Mouse (Mus musculus): Measurements from ENCODE around the gene Gm42688. TPM values are rescaled to one million over a fixed set of nuclear protein-coding genes. Genes with fewer than 3 reads are reported as not detected.
A peak's percentile ranks its signal among the peaks of the same experiment; 100 is the strongest.

Gene Gm42688
- total and polyA plus RNA-seq, 3 experiments, result 1.2 to 1.6 (median 1.3) TPM

- TF ChIP-seq MYC (IDR thresholded peaks at IDR 0.05; ENCODE audit: low read depth, low read length) (0 out of 2 replicates have a peak, but pooled peaks have one; percentile 6), CHD2 (IDR thresholded peaks at IDR 0.05; ENCODE audit: low read length) (no peak), ZKSCAN1 (IDR thresholded peaks at IDR 0.05; ENCODE audit: borderline replicate concordance, low read depth, low read length) (no peak), SIN3A (IDR thresholded peaks at IDR 0.05; ENCODE audit: low read length) (no peak; the same call in 1 of the 2 replicates), TCF12 (IDR thresholded peaks at IDR 0.05; ENCODE audit: low read depth, low read length) (no peak), CTCF (conservative IDR thresholded peaks at IDR 0.05 in 1 of 2, IDR thresholded peaks at IDR 0.05 in 1 of 2; ENCODE audit: low read depth in 2 of 2, low read length in 2 of 2) (peak in 1 of 2 experiments; percentile 51; a peak in 2 of 4 replicates), PAX5 (IDR thresholded peaks at IDR 0.05; ENCODE audit: low read length) (no peak), GABPA (IDR thresholded peaks at IDR 0.05; ENCODE audit: insufficient replicate concordance, low read depth, low read length) (no peak), MAFK (IDR thresholded peaks at IDR 0.05; ENCODE audit: insufficient replicate concordance, low read length) (no peak)
Measured at GRCm38 (mm10) chr6:83101688-83102556, 505 bp downstream of the Gm42688 start (continued).

- dilution Hi-C loops (cut with MboI; ENCODE audit: extremely low pct_ligation_motif_present, extremely low pct_unique_long_range_greater_than_20kb, low sequenced_read_pairs) (no loop called here), in situ Hi-C loops (cut with MboI; ENCODE audit: low pct_ligation_motif_present, low pct_unique_long_range_greater_than_20kb, low sequenced_read_pairs) (loop anchor here (5.0 kb wide), 2 partner anchors 106 to 191 kb away; no protein-coding TSS in a partner anchor)
- Histone ChIP-seq H3K27ac (ENCODE audit: insufficient read depth, low read depth) (no peak overlapping the region), H3K4me2 (ENCODE audit: insufficient read depth, low read depth, poor library complexity, severe bottlenecking) (no peak overlapping the region), H3K79me2 (replicated peaks; ENCODE audit: control insufficient read depth, extremely low read depth, insufficient read depth, poor library complexity, severe bottlenecking) (no peaks in the 10 kb centered on the region), H3K4me1 (ENCODE audit: control insufficient read depth in 1 of 2, insufficient read depth in 2 of 2) (peaks cover 13 to 33% of the 10 kb centered on the region in 2 experiments), H3K27me3 (replicated peaks) (peaks cover 7% of the 10 kb centered on the region), H3K36me3 (replicated peaks in 1 of 2; ENCODE audit: control insufficient read depth in 1 of 2, insufficient read depth in 1 of 2, low read length in 1 of 2) (peaks cover 6 to 42% of the 10 kb centered on the region in 2 experiments), H3K4me3 (replicated peaks in 1 of 3; ENCODE audit: low read depth in 2 of 3, low read length in 2 of 3, poor library complexity in 1 of 3) (no peak overlapping the region), H3K9me3 (replicated peaks; ENCODE audit: low read length) (no peaks in the 10 kb centered on the region), H3K9ac (ENCODE audit: insufficient read depth, low read depth) (no peak overlapping the region)
- TF ChIP-seq POLR2AphosphoS2 (IDR thresholded peaks at IDR 0.05; ENCODE audit: low read depth, low read length) (no peak), MAX (IDR thresholded peaks at IDR 0.05; ENCODE audit: low read length) (no peak), MAZ (IDR thresholded peaks at IDR 0.05; ENCODE audit: low read depth, low read length) (no peak), CHD2 (IDR thresholded peaks at IDR 0.05; ENCODE audit: low read length) (no peak), MAFK (IDR thresholded peaks at IDR 0.05; ENCODE audit: insufficient replicate concordance, low read length) (no peak), POLR2A (IDR thresholded peaks at IDR 0.05; ENCODE audit: low read depth, low read length) (no peak), ZKSCAN1 (IDR thresholded peaks at IDR 0.05; ENCODE audit: borderline replicate concordance, low read depth, low read length) (no peak)
- no peak for DNase-seq (ENCODE audit: extremely low read depth)
Measured at GRCm38 (mm10) chr6:83103130-83103650, 1.8 kb downstream of the Gm42688 start.

DNA sequence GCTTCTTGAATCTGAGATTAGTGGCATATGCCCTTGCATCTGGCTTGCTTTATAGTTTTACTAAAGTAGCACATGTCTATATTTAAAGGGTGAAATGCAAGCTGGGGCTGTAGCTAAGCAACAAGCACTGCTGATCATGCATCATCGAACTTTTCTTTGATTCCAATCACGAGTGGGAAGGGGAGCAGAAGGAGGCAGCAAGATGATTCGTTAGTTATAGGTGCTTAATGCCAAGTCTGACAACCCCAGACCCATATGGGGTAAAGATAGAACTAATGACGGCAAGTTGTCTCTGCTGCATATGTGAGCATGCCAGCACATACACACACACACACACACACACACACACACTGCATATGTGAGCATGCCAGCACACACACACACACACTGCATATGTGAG lies 2.7 kb downstream of the Gm42688 start:
- no peaks in the 10 kb centered on the region for H3K9me3 ChIP-seq (replicated peaks; ENCODE audit: low read length)
- DNase-seq (ENCODE audit: extremely low read depth), result no peak
- H3K27me3 ChIP-seq (replicated peaks), result no peaks in the 10 kb centered on the region
- dilution Hi-C loops (cut with MboI; ENCODE audit: extremely low pct_ligation_motif_present, extremely low pct_unique_long_range_greater_than_20kb, low sequenced_read_pairs) (no loop called here), in situ Hi-C loops (cut with MboI; ENCODE audit: low pct_ligation_motif_present, low pct_unique_long_range_greater_than_20kb, low sequenced_read_pairs) (loop anchor here (5.0 kb wide), 2 partner anchors 107 to 192 kb away; no protein-coding TSS in a partner anchor)
- peaks cover 13 to 35% of the 10 kb centered on the region in 2 experiments for H3K4me1 ChIP-seq (ENCODE audit: control insufficient read depth in 1 of 2, insufficient read depth in 2 of 2)
- TF ChIP-seq POLR2AphosphoS2 (IDR thresholded peaks at IDR 0.05; ENCODE audit: low read depth, low read length), result no peak
- H3K9ac ChIP-seq (ENCODE audit: insufficient read depth, low read depth), result no peak overlapping the region
- H3K79me2 ChIP-seq (replicated peaks; ENCODE audit: control insufficient read depth, extremely low read depth, insufficient read depth, poor library complexity, severe bottlenecking), result no peaks in the 10 kb centered on the region
- no peak overlapping the region for H3K27ac ChIP-seq (ENCODE audit: insufficient read depth, low read depth)
- no peak overlapping the region for H3K4me3 ChIP-seq (replicated peaks in 1 of 3; ENCODE audit: low read depth in 2 of 3, low read length in 2 of 3, poor library complexity in 1 of 3)
- H3K36me3 ChIP-seq (replicated peaks in 1 of 2; ENCODE audit: control insufficient read depth in 1 of 2, insufficient read depth in 1 of 2, low read length in 1 of 2), result peaks cover 6 to 42% of the 10 kb centered on the region in 2 experiments
- no peak overlapping the region for H3K4me2 ChIP-seq (ENCODE audit: insufficient read depth, low read depth, poor library complexity, severe bottlenecking)
